Mouse (Mus musculus) ES-E14 (cell line): Measurements from ENCODE around the gene Kctd20. TPM values are rescaled to one million over a fixed set of nuclear protein-coding genes. Genes with fewer than 3 reads are reported as not detected.
A peak's percentile ranks its signal among the peaks of the same experiment; 100 is the strongest.

Experiments
- DNase-seq: peaks from one replicate; pipeline ENCODE4 v3.0.0-alpha.2; 2013; ENCODE audit warnings: low read depth, low spot score
- H3K27ac ChIP-seq: 2 replicates; pipeline ENCODE4 v1.5.1; 2012; ENCODE audit warnings: low read depth, mild to moderate bottlenecking, low read length, moderate library complexity, mixed read lengths; ENCODE audit not compliant: poor library complexity, insufficient read depth, severe bottlenecking
- H3K36me3 ChIP-seq: 2 replicates; pipeline ENCODE4 v1.6.1; 2012; ENCODE audit warnings: mild to moderate bottlenecking, low read length, moderate library complexity, mixed read lengths; ENCODE audit not compliant: control insufficient read depth, poor library complexity, insufficient read depth, severe bottlenecking
- H3K4me1 ChIP-seq, 2 experiments: fragments of 150-350 bp in 1 of 2; sonication (generic) in 1 of 2; 2 replicates each; pipeline ENCODE4 v1.6.1; 2012; ENCODE audit warnings: low read length in 2 of 2, mild to moderate bottlenecking in 1 of 2, mixed read lengths in 1 of 2; ENCODE audit not compliant: control insufficient read depth in 2 of 2, insufficient read depth in 2 of 2, poor library complexity in 1 of 2
- H3K4me3 ChIP-seq, 2 experiments: fragments of 150-350 bp in 1 of 2; sonication (generic) in 1 of 2; 2 replicates each; pipeline ENCODE4 v1.5.1; 2012; ENCODE audit warnings: low read length in 2 of 2, low read depth in 1 of 2, mild to moderate bottlenecking in 1 of 2, mixed read lengths in 1 of 2; ENCODE audit not compliant: insufficient read depth in 1 of 2, poor library complexity in 1 of 2, severe bottlenecking in 1 of 2
- H3K9ac ChIP-seq: 2 replicates; pipeline ENCODE4 v1.6.1; 2012; ENCODE audit warnings: low read depth, mild to moderate bottlenecking, low read length, mixed read lengths; ENCODE audit not compliant: poor library complexity, insufficient read depth, severe bottlenecking
- H3K9me3 ChIP-seq: fragments of 150-350 bp; sonication (generic); 2 replicates; pipeline ENCODE4 v1.6.1; 2012; ENCODE audit warnings: low read depth, mild to moderate bottlenecking, low read length; ENCODE audit not compliant: control insufficient read depth, insufficient read depth
- CHD2 ChIP-seq: IDR thresholded peaks from 2 replicates; pipeline ENCODE4 v1.6.1; 2014; ENCODE audit warnings: mild to moderate bottlenecking, low read depth, low read length, inconsistent platforms
- HCFC1 ChIP-seq: IDR thresholded peaks from 2 replicates; pipeline ENCODE4 v1.6.1; 2012; ENCODE audit warnings: low read length, inconsistent platforms, borderline replicate concordance; ENCODE audit not compliant: insufficient read depth
- MAFK ChIP-seq: IDR thresholded peaks from 2 replicates; pipeline ENCODE4 v1.6.1; 2014; ENCODE audit warnings: mild to moderate bottlenecking, low read depth, low read length, inconsistent platforms; ENCODE audit not compliant: insufficient read depth
- ZC3H11A ChIP-seq: IDR thresholded peaks from 2 replicates; pipeline ENCODE4 v1.6.1; 2012; ENCODE audit warnings: low read depth, mild to moderate bottlenecking, inconsistent platforms, low read length, borderline replicate concordance
- ZNF384 ChIP-seq: IDR thresholded peaks from 2 replicates; pipeline ENCODE4 v1.6.1; 2012; ENCODE audit warnings: low read depth, low read length, inconsistent platforms
- in situ Hi-C, 2 experiments: fragments of 600-800 bp; cut with MboI; formaldehyde crosslinking; loops; one replicate each; pipeline ENCODE4 v1.15.1; 2025; ENCODE audit warnings: low sequenced_read_pairs in 2 of 2, inconsistent platforms in 1 of 2; ENCODE audit not compliant: unreplicated experiment in 2 of 2
- total RNA-seq: library from RNA; depleted of rRNA; stranded (reverse); fragments of 300-350 nt; gene quantifications from 2 replicates; pipeline ENCODE4 v1.2.3, GENCODE M21; 2012

The Kctd20 gene
- total RNA-seq, 1 experiment, result 46.9 TPM

DNA sequence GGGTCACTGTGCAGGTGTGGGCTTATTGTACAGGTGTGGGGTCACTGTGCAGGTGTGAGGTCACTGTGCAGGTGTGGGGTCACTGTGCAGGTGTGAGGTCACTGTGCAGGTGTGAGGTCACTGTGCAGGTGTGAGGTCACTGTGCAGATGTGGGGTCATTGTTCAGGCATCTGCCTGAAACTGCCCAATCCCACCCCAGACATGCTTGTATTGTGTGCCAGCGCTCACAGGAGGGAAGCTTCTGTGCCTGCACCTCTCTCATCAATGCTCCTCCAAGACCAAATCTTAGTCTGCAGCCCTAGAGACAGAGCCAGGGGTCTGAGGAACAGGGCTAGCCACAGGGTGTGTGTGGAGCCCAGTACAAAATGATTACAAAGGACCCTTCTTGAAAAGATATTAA, 35.2 kb upstream of the Kctd20 start:
- H3K4me3 ChIP-seq, result no peak overlapping the region
- in situ Hi-C loops, result no loop called here
- peaks cover 0 to 4% of the 10 kb centered on the region in 2 experiments; a peak in 1 of 4 replicates for H3K4me1 ChIP-seq
- no peaks in the 10 kb centered on the region for H3K36me3 ChIP-seq
- TF ChIP-seq ZNF384, result no peak
- no peak for TF ChIP-seq CHD2
- TF ChIP-seq ZC3H11A, result no peak
- TF ChIP-seq MAFK, result no peak
- TF ChIP-seq HCFC1, result no peak
- no peak for DNase-seq
- no peak overlapping the region for H3K27ac ChIP-seq
- H3K9ac ChIP-seq, result no peak overlapping the region
- no peaks in the 10 kb centered on the region for H3K9me3 ChIP-seq

DNA sequence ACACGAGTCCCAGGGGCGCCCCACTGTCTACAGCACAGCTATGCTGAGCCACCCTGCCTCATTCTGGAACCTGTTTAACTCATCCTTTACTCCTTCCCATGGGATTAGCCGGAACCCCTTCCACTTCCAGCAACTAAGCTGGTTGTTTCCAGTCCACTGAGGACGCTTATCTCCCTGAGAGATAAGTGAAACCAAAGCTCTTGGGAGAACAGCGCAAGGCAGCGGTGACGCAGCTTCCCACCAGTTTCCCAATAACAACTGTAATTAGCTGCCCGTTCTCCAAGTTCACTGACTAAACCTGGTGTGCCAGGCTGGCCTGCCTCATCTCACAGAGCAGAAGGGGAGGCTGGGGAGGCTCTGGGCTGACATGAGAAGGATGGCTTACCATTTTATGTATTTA, 30.7 kb upstream of the Kctd20 start:
- H3K9me3 ChIP-seq, result no peaks in the 10 kb centered on the region
- no peak for DNase-seq
- H3K27ac ChIP-seq, result no peak overlapping the region
- no peak overlapping the region for H3K9ac ChIP-seq
- TF ChIP-seq HCFC1, result no peak
- no peak for TF ChIP-seq MAFK
- no peak for TF ChIP-seq ZC3H11A
- no peak for TF ChIP-seq ZNF384
- H3K36me3 ChIP-seq, result no peaks in the 10 kb centered on the region
- in situ Hi-C loops, result no loop called here
- H3K4me1 ChIP-seq, result peaks cover 0 to 4% of the 10 kb centered on the region in 2 experiments; a peak in 2 of 4 replicates
- H3K4me3 ChIP-seq, result no peak overlapping the region

DNA sequence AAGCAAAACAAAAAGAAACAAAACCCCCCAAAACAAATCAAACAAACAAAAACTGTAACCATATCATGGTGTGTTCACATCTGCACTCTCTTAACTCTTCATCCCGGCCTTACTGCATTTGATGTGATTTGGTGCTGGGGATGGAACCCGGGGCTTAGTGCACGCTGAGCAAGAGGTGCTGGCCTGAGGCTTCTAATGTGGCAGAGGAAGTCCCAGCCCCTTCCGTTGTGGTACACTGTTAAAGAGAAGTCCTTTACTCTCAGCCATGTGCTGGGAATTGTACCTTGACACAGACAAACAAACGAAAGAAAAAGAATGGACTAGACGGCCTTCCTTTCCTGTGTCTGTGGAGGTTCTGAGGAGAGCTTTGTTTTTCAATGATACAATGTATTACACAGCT, 29.7 kb upstream of the Kctd20 start:
- Histone ChIP-seq H3K9me3 (no peaks in the 10 kb centered on the region), H3K36me3 (no peaks in the 10 kb centered on the region), H3K4me3 (no peak overlapping the region), H3K4me1 (peaks cover 0 to 7% of the 10 kb centered on the region in 2 experiments; a peak in 2 of 4 replicates), H3K9ac (no peak overlapping the region), H3K27ac (no peak overlapping the region)
- in situ Hi-C loops, result no loop called here
- TF ChIP-seq ZNF384 (no peak), ZC3H11A (no peak), MAFK (no peak), HCFC1 (no peak), CHD2 (no peak)
- no peak for DNase-seq

DNA sequence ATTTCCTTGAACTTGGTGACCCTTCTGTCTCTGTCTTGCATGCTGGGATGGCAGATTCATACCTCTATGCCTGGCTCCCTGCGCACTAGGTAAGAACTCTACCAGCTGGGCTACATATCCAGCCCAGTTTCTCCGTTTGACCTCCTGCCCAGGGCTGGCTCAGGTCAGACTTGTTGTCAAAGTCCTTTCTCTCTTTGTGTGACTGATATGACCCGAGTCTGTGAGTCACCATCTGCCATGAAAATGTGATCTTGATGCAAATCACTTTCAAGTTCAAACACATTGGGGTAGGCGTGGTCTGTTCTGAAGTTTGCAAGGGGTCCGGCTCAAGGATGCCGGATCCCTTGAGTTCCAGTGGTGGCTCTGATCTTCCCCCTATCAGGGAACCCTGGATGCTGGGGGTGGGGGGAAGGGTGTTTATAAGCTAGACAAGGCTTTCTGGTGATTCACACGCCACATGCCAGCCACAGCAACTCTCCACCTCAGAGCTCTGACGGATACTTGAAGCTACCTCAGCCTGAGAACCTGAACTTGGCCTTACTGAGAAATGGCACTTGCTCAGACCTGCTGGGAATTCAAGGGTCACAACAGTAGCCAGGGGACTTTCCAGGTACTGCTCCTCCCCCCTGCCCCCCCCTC, 26.7 kb upstream of the Kctd20 start:
- Histone ChIP-seq H3K36me3 (no peaks in the 10 kb centered on the region), H3K9me3 (no peaks in the 10 kb centered on the region), H3K9ac (no peak overlapping the region), H3K4me3 (no peak overlapping the region), H3K4me1 (peaks cover 0 to 8% of the 10 kb centered on the region in 2 experiments; a peak in 2 of 4 replicates), H3K27ac (no peak overlapping the region)
- in situ Hi-C loops, result no loop called here
- no peak for TF ChIP-seq CHD2
- TF ChIP-seq ZC3H11A, result no peak
- TF ChIP-seq ZNF384, result no peak
- TF ChIP-seq MAFK, result no peak
- no peak for TF ChIP-seq HCFC1
- no peak for DNase-seq

DNA sequence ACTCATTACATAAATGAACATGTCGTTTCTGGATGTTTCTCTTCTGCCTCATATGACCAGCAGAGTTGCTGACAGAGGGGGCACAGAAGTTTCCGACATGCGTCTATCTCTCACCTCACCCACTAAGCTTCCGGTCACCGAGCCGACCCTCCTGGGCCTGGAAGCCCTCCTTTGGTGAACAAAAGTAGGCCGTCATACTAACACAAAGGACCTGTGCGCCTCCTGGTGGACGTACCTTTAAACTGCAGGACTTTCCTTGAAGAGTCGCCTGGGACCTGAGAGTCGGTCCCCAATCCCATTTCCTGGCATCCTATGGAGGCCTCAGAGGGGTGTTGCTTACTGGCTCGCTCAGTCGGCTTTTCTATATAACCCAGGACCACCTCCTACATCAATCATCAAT, 25.4 kb upstream of the Kctd20 start:
- peak; percentile 74; the same call in 1 of the 2 replicates for TF ChIP-seq ZC3H11A
- TF ChIP-seq HCFC1, result no peak; the same call in 1 of the 2 replicates
- Histone ChIP-seq H3K4me1 (peaks cover 2 to 10% of the 10 kb centered on the region in 2 experiments; a peak in 2 of 4 replicates), H3K27ac (no peak overlapping the region), H3K9ac (no peak overlapping the region), H3K36me3 (no peaks in the 10 kb centered on the region), H3K4me3 (no peak overlapping the region), H3K9me3 (no peaks in the 10 kb centered on the region)
- in situ Hi-C loops, result no loop called here
- DNase-seq, result peak; percentile 86
